Mouse (Mus musculus): ENCODE results near the gene Ncoa1.

GRCm38 (mm10) chr12:4480250-4480649 is 3.3 kb upstream of the Ncoa1 start:
- TF ChIP-seq CTCF (IDR thresholded peaks at IDR 0.05; ENCODE audit: borderline replicate concordance, extremely low read depth, insufficient read depth, insufficient read length) = no peak
- TF ChIP-seq POLR2A (IDR thresholded peaks at IDR 0.05; ENCODE audit: borderline replicate concordance, extremely low read depth, insufficient read depth, insufficient read length, poor library complexity, severe bottlenecking) = no peak
